Mouse (Mus musculus): ENCODE measurements around the gene Rpia.

DNA sequence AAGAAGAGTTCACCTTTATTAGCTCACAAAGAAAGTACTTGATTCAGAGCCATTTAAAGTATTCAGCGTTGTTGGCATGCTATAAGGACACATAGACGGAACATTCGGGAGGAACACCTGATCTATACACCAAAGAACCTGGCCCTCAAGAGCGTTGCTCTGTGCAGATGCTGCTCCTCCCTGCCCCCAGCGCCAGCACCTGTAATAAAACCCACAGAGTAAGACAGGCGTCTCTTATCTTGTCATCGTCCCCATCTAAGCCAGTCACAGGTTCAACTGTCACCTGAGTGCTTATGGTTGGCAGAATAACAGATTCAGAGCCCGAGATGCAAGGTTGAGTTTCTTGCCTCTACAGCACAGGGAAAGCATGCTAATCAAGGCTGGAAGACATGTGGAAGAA lies 23.4 kb upstream of the Rpia start:
- TF ChIP-seq CTCF (IDR thresholded peaks at IDR 0.05; ENCODE audit: extremely low read depth, insufficient read depth, low read length): no peak
- TF ChIP-seq POLR2A (IDR thresholded peaks at IDR 0.05; ENCODE audit: extremely low read depth, insufficient read depth, low read length): no peak
